26 mouse cellular contexts compared by ENCODE assay signal in the genomic region with DNA sequence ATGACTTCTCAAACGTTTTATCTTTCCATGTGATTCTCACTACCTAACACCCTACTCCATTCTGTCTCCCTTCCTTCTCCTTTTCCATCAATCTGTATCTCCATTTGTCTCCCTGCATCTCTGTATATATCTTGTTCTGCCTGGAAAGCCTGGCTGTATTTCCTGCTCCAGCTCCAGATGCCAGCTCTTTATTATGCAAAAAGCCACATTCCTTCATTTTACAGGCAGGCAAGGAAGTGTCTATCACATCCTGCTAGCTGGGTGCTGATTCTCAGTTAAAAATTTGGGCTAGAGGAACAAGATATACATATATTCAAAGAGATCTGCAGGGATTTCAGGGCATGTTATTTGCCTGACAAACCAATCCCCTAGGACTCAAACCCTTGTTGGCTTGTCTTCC. TPM values are rescaled to one million over a fixed set of nuclear protein-coding genes. Genes with fewer than 3 reads are reported as not detected.
DNase-seq lines count a peak whose midpoint lies in the region; TF ChIP-seq lines count a peak whose summit lies in the region.
"Had no signal": no experiment of that assay in that cellular context is flagged by ENCODE, and none has a peak within 500 bp of the region (broad histone marks: within the 10 kb centered on the region; RNA-seq: fewer than 3 reads in every experiment).

No protein-coding gene starts in this region.

- no peaks in the 10 kb centered on the region for H3K36me3 ChIP-seq in E14TG2a.4 (ENCODE audit: insufficient read depth, low read length)
- H3K36me3 ChIP-seq in heart, embryonic 10.5 days, result no peaks in the 10 kb centered on the region
- H3K36me3 ChIP-seq: embryonic facial prominence, embryonic 13.5 days; embryonic facial prominence, embryonic 15.5 days; forebrain, embryonic 10.5 days; forebrain, embryonic 12.5 days; G1E had no signal

- 0 out of 2 replicates have a peak overlapping the region, but pooled peaks have one; percentile 37 for H3K4me3 ChIP-seq in E14TG2a.4 (replicated peaks; ENCODE audit: low read length)
- H3K4me3 ChIP-seq in heart, embryonic 10.5 days, result no peak overlapping the region
- H3K4me3 ChIP-seq: embryonic facial prominence, embryonic 13.5 days; embryonic facial prominence, embryonic 15.5 days; erythroblast, embryonic 14.5 days; forebrain, embryonic 10.5 days; forebrain, embryonic 12.5 days had no signal

- H3K9me3 ChIP-seq in E14TG2a.4 (ENCODE audit: low read length), result no peaks in the 10 kb centered on the region
- 0 out of 2 replicates have a peak, but pooled peaks cover 4% of the 10 kb centered on the region for H3K9me3 ChIP-seq in heart, embryonic 10.5 days
- H3K9me3 ChIP-seq: G1E had no signal

- WGBS in heart, embryonic 10.5 days, result 11% methylated on average over 1 of the region's 1 CpGs

- H3K27me3 ChIP-seq in E14TG2a.4 (ENCODE audit: insufficient read depth, low read length), result no peaks in the 10 kb centered on the region
- no peaks in the 10 kb centered on the region for H3K27me3 ChIP-seq in heart, embryonic 10.5 days (ENCODE audit: insufficient read depth, poor library complexity, severe bottlenecking)
- H3K27me3 ChIP-seq: embryonic facial prominence, embryonic 13.5 days; embryonic facial prominence, embryonic 15.5 days; forebrain, embryonic 12.5 days had no signal

- TF ChIP-seq CTCF in E14TG2a.4 (conservative IDR thresholded peaks at IDR 0.05; ENCODE audit: low read length), result no peak

- peaks cover 23% of the 10 kb centered on the region for H3K4me1 ChIP-seq in E14TG2a.4 (replicated peaks; ENCODE audit: low read depth, low read length)
- H3K4me1 ChIP-seq in heart, embryonic 10.5 days, result no peaks in the 10 kb centered on the region
- H3K4me1 ChIP-seq: embryonic facial prominence, embryonic 13.5 days; embryonic facial prominence, embryonic 15.5 days; forebrain, embryonic 10.5 days; forebrain, embryonic 12.5 days had no signal

- peak; percentile 57 for DNase-seq in ES-CJ7 (ENCODE audit: low read depth, low spot score)
- peak; percentile 83 for DNase-seq in R1 (ENCODE audit: low read depth, low spot score)
- DNase-seq in heart, embryonic 10.5 days (ENCODE audit: low spot score), result no peak
- DNase-seq in left cerebral cortex, adult 11 months (ENCODE audit: low spot score), result no peak
- no peak for DNase-seq in thymus, postnatal 4 days
- DNase-seq: adrenal gland, adult 2 months; adrenal gland, postnatal 10 days; adrenal gland, postnatal 25 days; B cell, adult 2 months; cerebellum, adult 11 months; cerebellum, adult 18-20 months; cerebellum, adult 8-10 months; cerebellum, adult 9-11 months; cerebellum, postnatal 14 days; cerebellum, postnatal 36 days; embryo, embryonic 11 days had no signal

- H3K27ac ChIP-seq in heart, embryonic 10.5 days, result no peak overlapping the region
- H3K27ac ChIP-seq: embryonic facial prominence, embryonic 13.5 days; embryonic facial prominence, embryonic 15.5 days; forebrain, embryonic 10.5 days; forebrain, embryonic 12.5 days had no signal

RNA-seq across cellular contexts. Expression of gene AW146154, which starts 12.5 kb away (rescaled TPM):
- 7.5 and 8.2 TPM in 2 replicates for polyA plus RNA-seq in heart, embryonic 10.5 days (2016; fragmentation: Nextera tagmentation; extraction: Ambion mirVana)
- polyA plus RNA-seq: erythroblast, embryonic 14.5 days had no signal

RNA-seq across cellular contexts. Expression of gene Gm20449, which starts 13.0 kb away (rescaled TPM):
- 0.06 TPM in 1 of 2 replicates, not detected in the other for polyA plus RNA-seq in heart, embryonic 10.5 days (2016; fragmentation: Nextera tagmentation; extraction: Ambion mirVana)
- polyA plus RNA-seq: activated CD4-positive, CD25-positive, alpha-beta regulatory T cell, adult 4 months; adrenal gland, adult 2 months; CD4-positive, CD25-positive, alpha-beta regulatory T cell, adult 4 months; erythroblast, embryonic 14.5 days; forebrain, embryonic 10.5 days; forebrain, embryonic 12.5 days; forebrain, embryonic 14.5 days; G1E had no signal

Comparison
In these comparisons a context has a peak if more than half of its experiments do, and no peak if none do; other contexts are left out.
1. DNase-seq: peak in ES-CJ7 (single experiment) and R1 (single experiment); none in heart, embryonic 10.5 days (single experiment), left cerebral cortex, adult 11 months (single experiment) and thymus, postnatal 4 days (single experiment).